Mouse (Mus musculus) lung, postnatal 4 days (tissue): Measurements from ENCODE around the gene Prdm2.

Experiments used
- DNase-seq, 2 experiments: peaks; one replicate each; pipeline ENCODE4 v3.0.0; 2021

Gene Prdm2

GRCm38 (mm10) chr4:143147666-143148065, 65.1 kb downstream of the Prdm2 start:
- no peak for DNase-seq

- no peak for DNase-seq
These were observed 69.2 kb downstream of the Prdm2 start for GRCm38 (mm10) chr4:143143615-143144014.

GRCm38 (mm10) chr4:143141645-143142259, 71.0 kb downstream of the Prdm2 start:
- no peak for DNase-seq

GRCm38 (mm10) chr4:143140940-143141339, 71.9 kb downstream of the Prdm2 start:
- DNase-seq, result no peak

- DNase-seq, result no peak
These were observed 80.4 kb downstream of the Prdm2 start for GRCm38 (mm10) chr4:143132433-143132832.

- DNase-seq, result no peak
These were observed 82.4 kb downstream of the Prdm2 start for GRCm38 (mm10) chr4:143130441-143130840.

- DNase-seq, result no peak
These were observed 83.5 kb downstream of the Prdm2 start for GRCm38 (mm10) chr4:143129261-143129760.

- no peak for DNase-seq
These were observed 85.6 kb downstream of the Prdm2 start for GRCm38 (mm10) chr4:143127171-143127570.

- DNase-seq, result no peak
These were observed 86.3 kb downstream of the Prdm2 start for GRCm38 (mm10) chr4:143126476-143126875.

- DNase-seq, result no peak
These were observed 87.5 kb downstream of the Prdm2 start for GRCm38 (mm10) chr4:143125290-143125689.

- DNase-seq, result peak; percentile 32 to 47
These were observed 89.8 kb downstream of the Prdm2 start for GRCm38 (mm10) chr4:143123043-143123442.

- DNase-seq, result peak in 1 of 2 experiments; percentile 8
These were observed 91.6 kb downstream of the Prdm2 start for GRCm38 (mm10) chr4:143121174-143121573.

GRCm38 (mm10) chr4:143120008-143120407, 92.8 kb downstream of the Prdm2 start:
- DNase-seq, result peak in 1 of 2 experiments; percentile 24

- DNase-seq, result peak; percentile 79 to 88
These were observed 94.0 kb downstream of the Prdm2 start for GRCm38 (mm10) chr4:143118843-143119242.

- DNase-seq, result no peak
These were observed 96.9 kb downstream of the Prdm2 start for GRCm38 (mm10) chr4:143115851-143116250.

GRCm38 (mm10) chr4:143114232-143114979, 98.4 kb downstream of the Prdm2 start:
- DNase-seq, result no peak

GRCm38 (mm10) chr4:143112985-143113384, 99.8 kb downstream of the Prdm2 start:
- DNase-seq, result peak; percentile 65 to 82

GRCm38 (mm10) chr4:143112439-143112838, 100.4 kb downstream of the Prdm2 start:
- no peak for DNase-seq

GRCm38 (mm10) chr4:143111872-143112271, 100.9 kb downstream of the Prdm2 start:
- DNase-seq, result no peak

- DNase-seq, result no peak
These were observed 104.2 kb downstream of the Prdm2 start for GRCm38 (mm10) chr4:143108552-143108951.

- DNase-seq, result no peak
These were observed 105.8 kb downstream of the Prdm2 start for GRCm38 (mm10) chr4:143106971-143107370.

GRCm38 (mm10) chr4:143106566-143106965, 106.2 kb downstream of the Prdm2 start:
- DNase-seq, result no peak

- DNase-seq, result no peak
These were observed 108.1 kb downstream of the Prdm2 start for GRCm38 (mm10) chr4:143104739-143105138.

- no peak for DNase-seq
These were observed 109.0 kb downstream of the Prdm2 start for GRCm38 (mm10) chr4:143103811-143104210.
